Mouse (Mus musculus) layer of hippocampus, postnatal 36 days (tissue): ENCODE measurements around the gene Tbc1d17. TPM values are rescaled to one million over a fixed set of nuclear protein-coding genes. Genes with fewer than 3 reads are reported as not detected.

Experiments
- DNase-seq, 2 experiments: peaks; one replicate each; pipeline ENCODE4 v3.0.0; 2022
- total RNA-seq, 2 experiments: library from RNA; stranded (reverse); gene quantifications; 2 replicates each; pipeline ENCODE4 v1.2.3; 2021

The Tbc1d17 gene
- total RNA-seq, 2 experiments from 2014 or later: 63.7 to 64.6 TPM

- peak; percentile 65 to 73 for DNase-seq
These were observed 24.0 kb downstream of the Tbc1d17 start for GRCm38 (mm10) chr7:44824872-44825271.

- no peak for DNase-seq
These were observed 25.5 kb downstream of the Tbc1d17 start for GRCm38 (mm10) chr7:44823409-44823808.

- DNase-seq: no peak
These were observed 27.0 kb downstream of the Tbc1d17 start for GRCm38 (mm10) chr7:44821666-44822448.

- DNase-seq: no peak
These were observed 28.4 kb downstream of the Tbc1d17 start for GRCm38 (mm10) chr7:44820525-44820924.

GRCm38 (mm10) chr7:44819863-44820262, 29.0 kb downstream of the Tbc1d17 start:
- DNase-seq: no peak

GRCm38 (mm10) chr7:44819391-44819790, 29.5 kb downstream of the Tbc1d17 start:
- DNase-seq: no peak

- DNase-seq: no peak
These were observed 30.1 kb downstream of the Tbc1d17 start for GRCm38 (mm10) chr7:44818751-44819235.

- no peak for DNase-seq
These were observed 30.7 kb downstream of the Tbc1d17 start for GRCm38 (mm10) chr7:44818164-44818563.

- no peak for DNase-seq
These were observed 31.4 kb downstream of the Tbc1d17 start for GRCm38 (mm10) chr7:44817441-44817840.

- peak in 1 of 2 experiments; percentile 45 for DNase-seq
These were observed 32.3 kb downstream of the Tbc1d17 start, which contains the start of gene Atf5 for GRCm38 (mm10) chr7:44816470-44817021. TSS of gene Atf5 (minus strand) at chr7:44816658.

GRCm38 (mm10) chr7:44815721-44816469, 33.0 kb downstream of the Tbc1d17 start, which contains the start of the genes Nup62 and Il4i1:
TSS of gene Nup62 (plus strand) at chr7:44816088.
TSS of gene Il4i1 (plus strand) at chr7:44816387.
- DNase-seq: peak; percentile 98

- no peak for DNase-seq
These were observed 33.8 kb downstream of the Tbc1d17 start for GRCm38 (mm10) chr7:44814952-44815553.

- DNase-seq: no peak
These were observed 34.5 kb downstream of the Tbc1d17 start for GRCm38 (mm10) chr7:44814423-44814822.

- DNase-seq: no peak
These were observed 34.9 kb downstream of the Tbc1d17 start for GRCm38 (mm10) chr7:44813985-44814384.

- no peak for DNase-seq
These were observed 36.1 kb downstream of the Tbc1d17 start for GRCm38 (mm10) chr7:44812651-44813325.

- DNase-seq: no peak
These were observed 37.9 kb downstream of the Tbc1d17 start for GRCm38 (mm10) chr7:44810819-44811557.

- no peak for DNase-seq
These were observed 38.5 kb downstream of the Tbc1d17 start for GRCm38 (mm10) chr7:44810365-44810764.

GRCm38 (mm10) chr7:44809466-44809865, 39.4 kb downstream of the Tbc1d17 start:
- no peak for DNase-seq

- DNase-seq: no peak
These were observed 40.0 kb downstream of the Tbc1d17 start for GRCm38 (mm10) chr7:44808927-44809326.

- no peak for DNase-seq
These were observed 56.1 kb downstream of the Tbc1d17 start for GRCm38 (mm10) chr7:44792781-44793180.

GRCm38 (mm10) chr7:44790066-44790465, 58.8 kb downstream of the Tbc1d17 start:
- DNase-seq: no peak
